Mouse (Mus musculus) ovary, postnatal 10 days (tissue): ENCODE measurements around the gene Pygl.
A peak's percentile ranks its signal among the peaks of the same experiment; 100 is the strongest.

Experiments
- DNase-seq: peaks from one replicate; pipeline ENCODE4 v3.0.0; 2022; ENCODE audit warnings: low spot score

Gene Pygl

GRCm38 (mm10) chr12:70231294-70231693 is at the start of gene Pygl:
TSS of gene Pygl (minus strand) at chr12:70231488.
- DNase-seq, result no peak

DNA sequence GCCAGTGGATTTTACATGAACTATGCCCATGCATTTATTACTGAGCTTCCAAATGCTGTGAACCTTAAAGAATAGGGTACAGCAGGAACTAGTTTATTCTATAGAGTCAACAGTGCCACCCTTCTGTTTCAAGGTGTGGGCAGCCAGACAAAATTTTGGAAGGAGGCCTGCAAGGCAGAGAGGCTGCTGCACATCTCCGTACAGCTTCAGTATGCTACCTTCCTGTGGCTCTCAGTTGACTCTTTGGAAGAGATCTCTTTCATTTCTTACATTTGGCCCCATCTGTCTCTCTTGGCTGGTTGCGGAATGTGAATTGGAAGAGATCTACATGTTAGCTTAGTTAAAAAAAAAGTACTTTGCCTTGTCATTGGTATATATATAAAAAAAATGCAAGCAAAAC is 49.6 kb upstream of the Pygl start:
- no peak for DNase-seq

DNA sequence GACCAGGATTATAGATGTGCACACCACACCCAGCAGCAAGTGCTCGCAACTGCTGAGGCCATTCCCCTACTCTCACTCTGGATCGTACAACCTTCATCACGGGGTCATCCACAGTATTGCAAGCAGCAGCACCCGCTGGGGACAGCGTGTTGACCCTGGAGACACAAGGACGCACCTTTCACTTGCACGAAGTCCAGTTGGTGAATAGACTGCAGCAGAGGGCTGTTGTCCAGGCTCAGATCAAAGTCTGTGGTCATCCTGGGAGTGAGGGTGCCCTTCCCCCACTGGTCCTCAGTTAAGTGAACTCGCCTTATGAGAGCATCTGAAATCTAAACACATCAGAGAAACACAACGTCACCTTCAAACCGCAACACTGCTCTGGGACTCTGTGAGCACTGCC is 49.1 kb upstream of the Pygl start:
- DNase-seq, result no peak

- no peak for DNase-seq
These were observed 46.0 kb upstream of the Pygl start for GRCm38 (mm10) chr12:70277071-70277939.

DNA sequence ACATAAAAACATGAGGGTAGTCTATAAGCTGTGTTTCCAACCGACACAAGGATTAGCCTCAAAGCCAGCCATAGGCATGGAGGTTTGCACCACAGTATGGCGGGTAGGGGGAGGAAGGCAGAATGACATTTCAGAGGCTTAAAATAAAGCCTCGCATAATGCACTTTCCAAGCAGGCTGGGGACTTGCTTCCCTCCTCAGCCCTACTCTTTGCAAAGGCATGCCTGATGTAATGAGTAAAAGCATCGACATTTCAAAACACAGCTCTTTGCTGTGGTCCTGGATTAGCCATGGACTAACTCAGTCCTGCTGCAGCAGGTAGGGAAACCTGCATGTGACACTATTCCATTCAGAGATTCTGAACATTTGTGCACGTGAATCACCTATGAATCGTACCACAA is 38.4 kb upstream of the Pygl start:
- DNase-seq, result no peak

DNA sequence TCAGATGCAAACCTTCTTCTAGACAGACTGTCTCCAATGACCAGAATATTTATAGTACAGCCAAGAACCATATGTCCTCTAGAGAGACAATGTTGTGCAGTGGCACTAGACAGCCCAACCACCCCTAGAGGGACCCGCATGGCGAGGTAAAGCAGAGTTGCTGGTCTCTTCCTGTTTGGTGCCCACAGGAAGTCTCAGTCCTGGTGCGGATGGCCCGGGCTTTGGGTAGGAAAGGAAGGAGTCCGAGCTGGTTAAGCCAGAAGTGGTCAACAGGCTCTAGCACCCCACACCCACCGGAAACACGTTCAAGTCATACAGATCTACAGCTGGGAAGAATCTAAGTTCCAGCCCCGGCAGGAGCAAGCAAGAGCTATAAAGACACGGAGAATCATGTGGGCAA is 36.0 kb upstream of the Pygl start:
- no peak for DNase-seq

DNA sequence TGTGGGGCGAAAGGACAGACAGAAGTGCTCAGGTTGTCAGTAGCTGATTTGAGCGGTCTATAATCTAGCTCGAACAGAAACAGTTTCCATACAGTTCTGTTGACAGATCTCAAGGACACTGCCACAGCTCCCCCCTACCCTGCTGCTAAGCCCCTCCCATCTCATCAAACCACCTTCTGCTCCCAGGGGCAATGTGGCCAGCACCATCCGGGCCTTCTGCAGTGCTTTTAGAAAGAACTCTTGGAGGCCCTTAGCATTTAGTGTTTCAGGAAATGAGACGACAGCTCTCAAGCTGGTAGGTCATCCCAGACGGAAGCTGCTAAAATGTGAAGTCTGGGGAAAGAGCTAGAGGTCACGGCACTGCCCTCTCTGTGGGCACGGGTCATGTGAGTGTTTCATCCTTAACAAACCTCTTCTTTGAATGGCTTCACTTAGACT is 35.2 kb upstream of the Pygl start:
- DNase-seq, result no peak

- no peak for DNase-seq
These were observed 32.4 kb upstream of the Pygl start for GRCm38 (mm10) chr12:70263721-70264120.

- DNase-seq, result no peak
These were observed 31.1 kb upstream of the Pygl start for GRCm38 (mm10) chr12:70262271-70262953.

DNA sequence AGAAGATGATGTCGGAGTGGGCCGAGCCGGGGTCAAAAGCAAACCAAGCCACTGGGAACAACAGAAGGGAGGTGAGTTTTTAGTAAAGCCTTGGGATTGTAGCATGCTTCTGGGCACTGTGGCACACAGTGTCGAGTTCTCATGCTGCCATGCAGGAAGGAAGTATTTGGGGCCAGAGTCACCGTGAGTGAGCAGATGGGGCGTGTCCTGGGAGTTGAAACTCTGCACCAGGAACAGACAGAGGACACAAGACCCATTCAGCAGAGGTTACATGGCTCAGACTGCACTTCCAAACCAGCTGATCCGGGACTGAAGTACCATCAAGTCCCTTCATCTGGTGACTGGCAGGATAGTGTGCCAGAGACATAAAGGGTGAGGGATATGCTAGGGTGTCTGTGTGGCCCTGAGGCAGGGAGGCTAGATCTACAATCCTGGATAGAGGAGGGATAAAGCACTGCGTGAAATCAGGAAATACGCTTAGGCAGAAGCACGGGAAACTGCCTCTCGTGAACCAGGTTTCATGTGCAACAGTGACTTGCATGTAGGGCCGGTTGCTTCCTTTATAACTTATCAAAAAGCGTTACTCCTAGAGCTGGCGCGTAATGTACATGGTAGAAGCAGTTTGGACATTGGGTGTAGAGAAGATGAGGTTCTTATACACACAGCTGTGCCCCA is 20.1 kb upstream of the Pygl start:
- DNase-seq, result no peak

DNA sequence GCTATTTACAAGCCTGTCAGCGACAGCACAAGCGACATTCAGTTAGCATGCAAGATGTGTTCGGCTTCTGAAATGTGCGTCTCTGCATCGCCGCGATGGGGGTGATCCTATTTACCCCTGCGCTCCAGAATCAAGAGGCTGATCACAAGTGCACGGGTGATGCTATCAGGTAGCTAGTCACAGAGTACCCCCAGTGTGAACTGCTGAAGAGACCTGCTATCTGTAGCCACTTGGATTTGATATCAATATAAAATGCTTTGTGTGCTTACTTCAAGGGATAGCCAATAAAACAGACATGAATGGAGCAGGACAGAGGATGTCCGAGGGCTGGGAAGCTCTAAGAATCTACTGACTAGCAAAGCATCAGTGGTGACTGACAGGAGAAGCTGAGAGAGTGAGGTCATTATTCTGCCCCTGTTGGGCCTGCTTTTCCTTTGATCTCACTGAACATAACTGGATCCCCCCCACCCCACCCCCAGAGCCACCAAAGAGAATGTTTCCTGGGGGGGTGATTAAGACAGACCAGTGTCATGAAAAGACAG is 18.4 kb upstream of the Pygl start:
- no peak for DNase-seq

GRCm38 (mm10) chr12:70247683-70248474 is 16.6 kb upstream of the Pygl start:
- no peak for DNase-seq

- no peak for DNase-seq
These were observed 11.3 kb upstream of the Pygl start for GRCm38 (mm10) chr12:70242550-70242949.

- DNase-seq, result no peak
These were observed 8.5 kb upstream of the Pygl start for GRCm38 (mm10) chr12:70239741-70240140.

GRCm38 (mm10) chr12:70238604-70239003 is 7.3 kb upstream of the Pygl start:
- no peak for DNase-seq

GRCm38 (mm10) chr12:70234938-70235484 is 3.7 kb upstream of the Pygl start:
- DNase-seq, result peak; percentile 58

DNA sequence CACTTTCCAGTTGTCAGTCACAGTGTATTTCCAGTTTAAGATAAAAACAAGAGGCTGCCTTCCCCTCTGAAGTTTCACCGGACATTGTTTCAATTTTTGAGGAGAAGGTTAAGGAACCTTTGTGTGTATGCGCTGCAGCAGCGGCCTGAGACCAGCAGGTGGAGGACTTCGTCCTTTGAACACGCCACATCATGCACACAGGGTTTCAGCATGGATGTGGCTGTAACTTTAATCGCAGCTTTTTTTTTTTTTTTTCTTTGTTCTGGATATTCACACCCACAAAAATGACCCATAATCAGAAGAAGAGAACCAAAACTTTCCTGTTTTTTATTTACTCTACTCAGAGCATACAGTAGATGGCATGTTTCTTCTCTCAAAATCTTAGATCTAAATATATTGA is 3.1 kb upstream of the Pygl start:
- DNase-seq, result no peak

- DNase-seq, result no peak
These were observed 2.5 kb upstream of the Pygl start for GRCm38 (mm10) chr12:70233637-70234315.

GRCm38 (mm10) chr12:70232020-70232544 is 794 bp upstream of the Pygl start:
- no peak for DNase-seq

DNA sequence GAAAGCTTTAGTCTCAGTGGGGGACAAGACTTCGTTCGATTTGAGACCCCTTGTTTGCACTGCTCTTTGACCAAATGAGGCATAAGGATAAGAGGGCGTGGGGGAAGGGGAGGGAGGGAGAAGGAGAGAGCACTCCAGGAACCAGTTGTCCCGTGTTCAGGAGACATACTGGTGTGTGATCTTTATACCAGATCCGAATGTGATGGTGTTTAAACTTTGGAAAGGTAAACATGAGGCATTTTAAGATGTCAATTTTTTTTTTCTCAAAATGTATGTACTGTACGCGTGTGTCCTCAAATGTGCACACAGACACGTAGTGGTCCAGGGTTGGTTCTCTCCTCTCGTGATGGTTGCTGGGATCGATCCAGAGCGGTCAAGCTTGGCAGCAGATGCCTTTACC is 3.1 kb downstream of the Pygl start:
- no peak for DNase-seq
